Mouse (Mus musculus): ENCODE results near the gene Sirt3.

- TF ChIP-seq CTCF (IDR thresholded peaks at IDR 0.05; ENCODE audit: low read depth) (no peak), EP300 (IDR thresholded peaks at IDR 0.05; ENCODE audit: low read depth) (no peak)
These were observed 38.4 kb upstream of the Sirt3 start, which contains the start of gene Nlrp6 for GRCm38 (mm10) chr7:140920418-140921029.

Measured in liver, postnatal 0 days (tissue).